Mouse (Mus musculus) midbrain, embryonic 16.5 days (tissue): ENCODE results near the gene Wipf1. TPM values are rescaled to one million over a fixed set of nuclear protein-coding genes. Genes with fewer than 3 reads are reported as not detected.

Experiments
- ATAC-seq: fragments of 200-750 bp; cut with Nextera tagmentation; 2 replicates; pipeline ENCODE4 v1.8.0; 2017; ENCODE audit warnings: moderate TSS enrichment
- H3K27ac ChIP-seq: fragments of 300-500 bp; sonication (generic); 2 replicates; pipeline ENCODE4 v1.5.1; 2014; ENCODE audit warnings: mild to moderate bottlenecking, low read length, mixed read lengths
- H3K27me3 ChIP-seq: fragments of 300-500 bp; sonication (generic); 2 replicates; pipeline ENCODE4 v1.6.1; 2014; ENCODE audit warnings: low read depth, low read length, mixed read lengths; ENCODE audit not compliant: control insufficient read depth, insufficient read depth
- H3K36me3 ChIP-seq: fragments of 300-500 bp; sonication (generic); 2 replicates; pipeline ENCODE4 v1.6.1; 2014; ENCODE audit warnings: mild to moderate bottlenecking, low read length, moderate library complexity, mixed read lengths; ENCODE audit not compliant: control insufficient read depth, insufficient read depth
- H3K4me1 ChIP-seq: fragments of 300-500 bp; sonication (generic); 2 replicates; pipeline ENCODE4 v1.6.1; 2014; ENCODE audit warnings: mild to moderate bottlenecking, low read length, mixed read lengths; ENCODE audit not compliant: control insufficient read depth, insufficient read depth
- H3K4me2 ChIP-seq: fragments of 300-500 bp; sonication (generic); 2 replicates; pipeline ENCODE4 v1.6.1; 2014; ENCODE audit warnings: mild to moderate bottlenecking, low read length, mixed read lengths
- H3K4me3 ChIP-seq: fragments of 300-500 bp; sonication (generic); 2 replicates; pipeline ENCODE4 v1.5.1; 2014; ENCODE audit warnings: low read depth, mild to moderate bottlenecking, low read length, moderate library complexity, mixed read lengths
- H3K9ac ChIP-seq: fragments of 300-500 bp; sonication (generic); 2 replicates; pipeline ENCODE4 v1.6.1; 2014; ENCODE audit warnings: low read depth, low read length, mixed read lengths
- H3K9me3 ChIP-seq: fragments of 300-500 bp; sonication (generic); replicated peaks from 2 replicates; pipeline ENCODE4 v1.6.1; 2014; ENCODE audit warnings: mild to moderate bottlenecking, low read length, mixed read lengths; ENCODE audit not compliant: control insufficient read depth, poor library complexity, severe bottlenecking
- WGBS: fragments of 180-500 bp; shearing (Covaris S2); extraction: QIAGEN DNeasy Blood & Tissue Kit; methylation state at CpG from one replicate; pipeline ENCODE4 v1.1.7; 2014; 5-methylcytosine and 5-hydroxymethylcytosine counted together
- polyA plus RNA-seq: library from polyadenylated mRNA; unstranded; fragments of >200 nt; fragmentation: Nextera tagmentation; extraction: Ambion mirVana; gene quantifications from 2 replicates; pipeline ENCODE4 v1.2.1, GENCODE M21; 2015

Wipf1 gene
- polyA plus RNA-seq, 1 experiment from 2014 or later, result 2.1 TPM

GRCm38 (mm10) chr2:73428803-73429468 is 100.6 kb downstream of the Wipf1 start:
- WGBS, result 73% methylated on average over 21 of the region's 21 CpGs
- no peaks in the 10 kb centered on the region for H3K27me3 ChIP-seq
- no peaks in the 10 kb centered on the region for H3K9me3 ChIP-seq
- no peak overlapping the region for H3K4me2 ChIP-seq
- 0 out of 2 replicates have a peak, but pooled peaks cover 2% of the 10 kb centered on the region for H3K4me1 ChIP-seq
- H3K36me3 ChIP-seq, result no peaks in the 10 kb centered on the region
- ATAC-seq, result no peak
- H3K9ac ChIP-seq, result no peak overlapping the region
- no peak overlapping the region for H3K4me3 ChIP-seq
- no peak overlapping the region for H3K27ac ChIP-seq

GRCm38 (mm10) chr2:73427293-73427692 is 102.2 kb downstream of the Wipf1 start:
- Histone ChIP-seq H3K36me3 (no peaks in the 10 kb centered on the region), H3K27ac (no peak overlapping the region), H3K9ac (no peak overlapping the region), H3K4me3 (no peak overlapping the region), H3K4me1 (0 out of 2 replicates have a peak, but pooled peaks cover 2% of the 10 kb centered on the region), H3K27me3 (no peaks in the 10 kb centered on the region), H3K9me3 (no peaks in the 10 kb centered on the region), H3K4me2 (no peak overlapping the region)
- ATAC-seq, result no peak
- WGBS, result 36% methylated on average over 1 of the region's 1 CpGs

- H3K4me3 ChIP-seq, result no peak overlapping the region
- 90% methylated on average over 14 of the region's 14 CpGs for WGBS
- no peaks in the 10 kb centered on the region; the same call in 1 of the 2 replicates for H3K4me1 ChIP-seq
- H3K27me3 ChIP-seq, result no peaks in the 10 kb centered on the region
- H3K4me2 ChIP-seq, result no peak overlapping the region
- no peak overlapping the region for H3K27ac ChIP-seq
- H3K36me3 ChIP-seq, result no peaks in the 10 kb centered on the region
- no peak for ATAC-seq
- no peaks in the 10 kb centered on the region for H3K9me3 ChIP-seq
- H3K9ac ChIP-seq, result no peak overlapping the region
Measured at GRCm38 (mm10) chr2:73425822-73426221, 103.7 kb downstream of the Wipf1 start.

GRCm38 (mm10) chr2:73419730-73420129 is 109.8 kb downstream of the Wipf1 start:
- WGBS, result 29% methylated on average over 7 of the region's 7 CpGs
- H3K36me3 ChIP-seq, result no peaks in the 10 kb centered on the region
- no peak overlapping the region for H3K4me3 ChIP-seq
- no peak for ATAC-seq
- H3K9me3 ChIP-seq, result no peaks in the 10 kb centered on the region
- H3K4me2 ChIP-seq, result no peak overlapping the region
- H3K27me3 ChIP-seq, result no peaks in the 10 kb centered on the region
- no peaks in the 10 kb centered on the region; the same call in 1 of the 2 replicates for H3K4me1 ChIP-seq
- H3K27ac ChIP-seq, result no peak overlapping the region
- no peak overlapping the region for H3K9ac ChIP-seq

GRCm38 (mm10) chr2:73419285-73419684 is 110.2 kb downstream of the Wipf1 start:
- Histone ChIP-seq H3K9me3 (no peaks in the 10 kb centered on the region), H3K9ac (no peak overlapping the region), H3K27me3 (no peaks in the 10 kb centered on the region), H3K27ac (no peak overlapping the region), H3K36me3 (no peaks in the 10 kb centered on the region), H3K4me1 (no peaks in the 10 kb centered on the region; the same call in 1 of the 2 replicates), H3K4me3 (no peak overlapping the region), H3K4me2 (no peak overlapping the region)
- 50% methylated on average over 4 of the region's 4 CpGs for WGBS
- ATAC-seq, result no peak

- no peaks in the 10 kb centered on the region for H3K36me3 ChIP-seq
- H3K9me3 ChIP-seq, result no peaks in the 10 kb centered on the region
- no peak overlapping the region for H3K27ac ChIP-seq
- no peak overlapping the region for H3K4me2 ChIP-seq
- H3K27me3 ChIP-seq, result no peaks in the 10 kb centered on the region
- H3K4me3 ChIP-seq, result no peak overlapping the region
- ATAC-seq, result no peak
- H3K4me1 ChIP-seq, result no peaks in the 10 kb centered on the region; the same call in 1 of the 2 replicates
- H3K9ac ChIP-seq, result no peak overlapping the region
- 68% methylated on average over 5 of the region's 5 CpGs for WGBS
Measured at GRCm38 (mm10) chr2:73415892-73416291, 113.6 kb downstream of the Wipf1 start.

- H3K36me3 ChIP-seq, result no peaks in the 10 kb centered on the region
- H3K9ac ChIP-seq, result no peak overlapping the region
- no peak overlapping the region for H3K4me2 ChIP-seq
- 94% methylated on average over 8 of the region's 8 CpGs for WGBS
- H3K9me3 ChIP-seq, result no peaks in the 10 kb centered on the region
- ATAC-seq, result no peak
- H3K4me1 ChIP-seq, result no peaks in the 10 kb centered on the region
- no peaks in the 10 kb centered on the region for H3K27me3 ChIP-seq
- H3K27ac ChIP-seq, result no peak overlapping the region
- H3K4me3 ChIP-seq, result no peak overlapping the region
Measured at GRCm38 (mm10) chr2:73410076-73410475, 119.5 kb downstream of the Wipf1 start.

GRCm38 (mm10) chr2:73407662-73408061 is 121.9 kb downstream of the Wipf1 start:
- Histone ChIP-seq H3K4me1 (no peaks in the 10 kb centered on the region), H3K27ac (no peak overlapping the region), H3K9ac (no peak overlapping the region), H3K9me3 (no peaks in the 10 kb centered on the region), H3K4me3 (no peak overlapping the region), H3K27me3 (no peaks in the 10 kb centered on the region), H3K4me2 (no peak overlapping the region), H3K36me3 (no peaks in the 10 kb centered on the region)
- ATAC-seq, result no peak
- WGBS, result 43% methylated on average over 4 of the region's 4 CpGs

- Histone ChIP-seq H3K4me1 (no peaks in the 10 kb centered on the region), H3K9me3 (no peaks in the 10 kb centered on the region), H3K4me2 (no peak overlapping the region), H3K27ac (no peak overlapping the region), H3K9ac (no peak overlapping the region), H3K27me3 (no peaks in the 10 kb centered on the region), H3K36me3 (no peaks in the 10 kb centered on the region), H3K4me3 (no peak overlapping the region)
- 86% methylated on average over 9 of the region's 9 CpGs for WGBS
- no peak for ATAC-seq
Measured at GRCm38 (mm10) chr2:73406336-73406915, 123.1 kb downstream of the Wipf1 start.
